ENCODE assay signal across 7 mouse cellular contexts in the genomic region with DNA sequence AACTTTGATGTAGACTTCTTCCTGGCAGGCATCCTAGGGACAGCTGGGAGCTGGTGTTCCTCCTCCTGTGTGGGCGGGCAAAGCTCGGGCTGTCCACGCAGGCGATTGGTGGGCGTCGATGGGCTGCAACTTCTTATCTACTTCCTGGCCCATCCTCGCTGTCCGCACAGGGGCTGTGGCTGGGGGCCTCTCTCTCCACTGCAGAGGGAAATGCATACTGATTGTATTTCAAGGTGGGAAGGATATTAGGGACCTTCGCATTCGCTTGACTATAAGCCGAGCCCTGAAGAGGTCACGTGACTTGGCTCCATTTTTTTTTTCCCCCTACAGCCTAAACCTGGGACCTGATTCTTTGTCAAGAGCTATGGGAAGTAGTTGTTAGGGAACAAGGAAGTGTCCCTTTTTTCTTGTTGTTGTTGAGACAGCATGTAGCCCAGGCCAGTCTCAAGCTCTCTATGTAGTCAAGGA.
DNase-seq lines count a peak whose midpoint lies in the region; ATAC-seq lines count a peak whose summit lies in the region.

No protein-coding gene starts in this region.

- H3K27me3 ChIP-seq in lung, embryonic 15.5 days: no peaks in the 10 kb centered on the region
- H3K27me3 ChIP-seq in hindbrain, embryonic 10.5 days (ENCODE audit: insufficient read depth, poor library complexity, severe bottlenecking): no peaks in the 10 kb centered on the region

- H3K27ac ChIP-seq in lung, embryonic 15.5 days: peak overlapping the region; percentile 79
- H3K27ac ChIP-seq in hindbrain, embryonic 10.5 days: no peak overlapping the region

- H3K36me3 ChIP-seq in lung, embryonic 15.5 days: no peaks in the 10 kb centered on the region
- H3K36me3 ChIP-seq in hindbrain, embryonic 10.5 days: peaks cover 7% of the 10 kb centered on the region; the same call in 1 of the 2 replicates

- no peaks in the 10 kb centered on the region for H3K9me3 ChIP-seq in lung, embryonic 15.5 days
- no peaks in the 10 kb centered on the region for H3K9me3 ChIP-seq in hindbrain, embryonic 10.5 days

- peak overlapping the region; percentile 33 for H3K4me3 ChIP-seq in lung, embryonic 15.5 days
- H3K4me3 ChIP-seq in hindbrain, embryonic 10.5 days: no peak overlapping the region

- 26% methylated on average over 12 of the region's 12 CpGs for WGBS in lung, embryonic 15.5 days
- WGBS in hindbrain, embryonic 10.5 days: 78% methylated on average over 12 of the region's 12 CpGs

- peak overlapping the region; percentile 10; the same call in 1 of the 2 replicates for H3K9ac ChIP-seq in lung, embryonic 15.5 days

- ATAC-seq in lung, embryonic 15.5 days (ENCODE audit: borderline replicate concordance, extremely low read depth, low FRiP score, low TSS enrichment): peak; percentile 86

- peak; percentile 91 for DNase-seq in MEL-GATA-1-ER (ENCODE audit: extremely low read depth, low read depth)
- peak; percentile 93 for DNase-seq in adrenal gland, postnatal 14 days
- DNase-seq in heart, adult 9 months (ENCODE audit: low spot score in 2 of 2): peak; percentile 90
- DNase-seq in kidney, postnatal 10 days: peak; percentile 93
- peak; percentile 46 to 50 for DNase-seq in spleen, postnatal 36 days (ENCODE audit: low spot score in 2 of 2)
- DNase-seq in hindbrain, embryonic 10.5 days (ENCODE audit: low spot score): no peak

- H3K4me2 ChIP-seq in lung, embryonic 15.5 days: peak overlapping the region; percentile 49

- H3K4me1 ChIP-seq in lung, embryonic 15.5 days: peaks cover 56% of the 10 kb centered on the region
- peaks cover 20% of the 10 kb centered on the region for H3K4me1 ChIP-seq in hindbrain, embryonic 10.5 days (replicated peaks)
